Mouse (Mus musculus): ENCODE results near the gene Bag5. TPM values are rescaled to one million over a fixed set of nuclear protein-coding genes. Genes with fewer than 3 reads are reported as not detected.
A peak's percentile ranks its signal among the peaks of the same experiment; 100 is the strongest.

The Bag5 gene
- total and polyA plus RNA-seq, 3 experiments, result 24.0 to 38.0 TPM; not detected in 1

DNA sequence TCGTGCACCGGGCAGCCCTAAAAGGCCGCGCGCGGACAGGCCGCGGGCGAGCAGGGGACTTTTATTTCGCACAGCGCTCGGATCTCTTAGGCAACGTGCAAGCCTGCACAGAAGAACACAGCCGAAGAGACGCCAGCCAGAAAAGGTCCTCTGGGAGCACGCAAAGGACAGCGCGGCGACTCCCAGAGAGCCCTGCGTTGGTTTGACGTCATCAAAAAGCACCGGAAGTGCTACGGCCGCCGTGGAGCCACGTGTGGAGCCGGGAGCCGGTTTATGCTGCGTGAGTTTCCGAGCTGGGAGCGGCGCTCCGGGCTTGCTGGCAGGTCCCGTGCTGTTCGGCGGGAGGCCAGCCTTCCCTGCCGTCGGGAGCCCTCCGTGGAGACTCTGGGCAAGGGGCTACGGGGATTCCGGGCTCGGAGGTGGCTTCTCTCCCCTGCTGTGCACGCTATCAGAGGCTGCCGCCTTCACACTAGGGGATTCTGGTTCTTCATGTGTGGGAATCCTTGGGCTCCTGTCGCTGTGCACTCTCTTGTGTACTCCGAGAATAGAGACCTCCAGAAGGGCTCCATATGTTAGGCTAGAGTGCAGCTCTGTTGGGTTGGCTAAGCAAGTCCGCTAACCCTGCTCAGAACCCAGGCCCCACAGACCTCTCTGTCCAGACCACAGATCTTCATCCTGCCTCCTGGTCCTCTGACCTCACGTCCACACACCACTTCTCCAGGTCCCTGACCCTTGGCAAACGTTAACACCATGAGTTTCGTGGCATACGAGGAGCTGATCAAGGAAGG is 35.0 kb downstream of the Bag5 start, which contains the start of gene Trmt61a:
Gene Trmt61a, plus strand, starts transcription at position 224 of the 788 bp plus-strand sequence.
- DNase-seq (ENCODE audit: low read depth, low spot score), result peak; percentile 96

DNA sequence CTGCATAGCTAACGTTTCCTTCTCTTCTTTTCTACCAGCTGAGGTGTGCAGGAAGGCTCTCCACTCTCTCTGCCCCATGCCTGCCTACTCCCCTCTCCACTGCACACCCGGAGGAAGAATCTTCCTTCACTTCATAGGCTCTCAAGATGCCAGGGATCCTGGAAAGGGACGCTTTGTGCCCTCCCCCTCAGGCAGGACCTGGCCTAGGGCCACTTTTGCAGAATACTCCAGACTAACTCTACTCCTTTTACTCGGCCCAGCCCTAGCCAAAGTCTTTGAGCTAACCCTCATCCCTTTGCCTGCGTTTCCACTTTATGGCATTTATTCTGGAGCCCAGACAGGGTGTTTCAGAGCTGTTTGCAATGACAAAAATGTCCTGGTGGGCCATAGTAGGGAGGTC is 35.6 kb downstream of the Bag5 start:
- TF ChIP-seq EP300 (IDR thresholded peaks at IDR 0.05; ENCODE audit: low read depth in 1 of 2, low read length in 2 of 2) (no peak), CHD2 (IDR thresholded peaks at IDR 0.05; ENCODE audit: low read length) (no peak), MAZ (IDR thresholded peaks at IDR 0.05; ENCODE audit: low read depth, low read length) (no peak), ZMIZ1 (IDR thresholded peaks at IDR 0.05; ENCODE audit: low read depth, low read length) (no peak), SIN3A (IDR thresholded peaks at IDR 0.05; ENCODE audit: low read length) (no peak), MYB (IDR thresholded peaks at IDR 0.05; ENCODE audit: low read depth, low read length) (no peak), MEF2A (IDR thresholded peaks at IDR 0.05; ENCODE audit: extremely low read depth, insufficient replicate concordance, low read depth, low read length, poor library complexity, severe bottlenecking) (no peak), GATA1 (IDR thresholded peaks at IDR 0.05; ENCODE audit: low read depth, low read length) (no peak), MAFK (IDR thresholded peaks at IDR 0.05; ENCODE audit: borderline replicate concordance, low read depth, low read length) (no peak), GABPA (IDR thresholded peaks at IDR 0.05; ENCODE audit: low read depth, low read length) (no peak), JUND (IDR thresholded peaks at IDR 0.05; ENCODE audit: low read depth, low read length) (no peak), ETS1 (IDR thresholded peaks at IDR 0.05; ENCODE audit: low read depth, low read length) (no peak), UBTF (IDR thresholded peaks at IDR 0.05; ENCODE audit: borderline replicate concordance, insufficient read depth, low read depth, low read length) (no peak), CTCF (IDR thresholded peaks at IDR 0.05 in 2 of 3, conservative IDR thresholded peaks at IDR 0.05 in 1 of 3; ENCODE audit: control insufficient read depth in 1 of 3, insufficient read depth in 1 of 3, low read depth in 2 of 3, low read length in 3 of 3, poor library complexity in 1 of 3, severe bottlenecking in 1 of 3) (no peak)
- H3K27me3 ChIP-seq (ENCODE audit: control insufficient read depth in 1 of 2, insufficient read depth in 2 of 2, low read length in 2 of 2), result no peaks in the 10 kb centered on the region
- peak overlapping the region; percentile 89 for H3K9ac ChIP-seq (ENCODE audit: control insufficient read depth, low read depth, low read length, poor library complexity, severe bottlenecking)
- peaks cover 0 to 12% of the 10 kb centered on the region in 2 experiments; a peak in 2 of 4 replicates for H3K36me3 ChIP-seq (ENCODE audit: control insufficient read depth in 1 of 2, insufficient read depth in 2 of 2, low read length in 2 of 2)
- peaks cover 8 to 17% of the 10 kb centered on the region in 2 experiments for H3K4me1 ChIP-seq (ENCODE audit: control insufficient read depth in 1 of 2, insufficient read depth in 2 of 2, low read length in 2 of 2)
- H3K27ac ChIP-seq (ENCODE audit: control insufficient read depth, low read depth, low read length), result peak overlapping the region; percentile 95
- DNase-seq (ENCODE audit: low read depth, low spot score), result no peak
- H3K4me3 ChIP-seq (ENCODE audit: control insufficient read depth in 1 of 2, insufficient read depth in 1 of 2, low read depth in 2 of 2, low read length in 2 of 2), result peak overlapping the region; percentile 79 to 93
- H3K79me2 ChIP-seq (ENCODE audit: control insufficient read depth, insufficient read depth, low read length, poor library complexity), result peaks cover 25% of the 10 kb centered on the region
- no peaks in the 10 kb centered on the region for H3K9me3 ChIP-seq (replicated peaks; ENCODE audit: insufficient read depth, low read length)

More for the DNA sequence above, 35.0 kb downstream of the Bag5 start, which contains the start of gene Trmt61a:
- TF ChIP-seq ZMIZ1 (IDR thresholded peaks at IDR 0.05; ENCODE audit: low read depth, low read length) (no peak), NELFE (IDR thresholded peaks at IDR 0.05; ENCODE audit: low read depth, low read length) (peak; percentile 81), USF1 (IDR thresholded peaks at IDR 0.05; ENCODE audit: low read depth, low read length) (peak; percentile 45; the same call in 1 of the 2 replicates), MAFK (IDR thresholded peaks at IDR 0.05; ENCODE audit: borderline replicate concordance, low read depth, low read length) (no peak), MAX (IDR thresholded peaks at IDR 0.05; ENCODE audit: low read length) (peak; percentile 98), TCF12 (IDR thresholded peaks at IDR 0.05; ENCODE audit: low read depth, low read length) (peak; percentile 50), MYC (IDR thresholded peaks at IDR 0.05; ENCODE audit: low read depth, low read length) (peak; percentile 99), POLR2A (IDR thresholded peaks at IDR 0.05; ENCODE audit: control insufficient read depth in 1 of 2, insufficient read depth in 1 of 2, low read depth in 1 of 2, low read length in 2 of 2, poor library complexity in 1 of 2) (peak; percentile 58 to 84; a peak in 3 of 4 replicates), TBP (IDR thresholded peaks at IDR 0.05; ENCODE audit: low read depth, low read length) (peak; percentile 53; the same call in 1 of the 2 replicates), CTCF (IDR thresholded peaks at IDR 0.05 in 2 of 3, conservative IDR thresholded peaks at IDR 0.05 in 1 of 3; ENCODE audit: control insufficient read depth in 1 of 3, insufficient read depth in 1 of 3, low read depth in 2 of 3, low read length in 3 of 3, poor library complexity in 1 of 3, severe bottlenecking in 1 of 3) (no peak), RAD21 (IDR thresholded peaks at IDR 0.05; ENCODE audit: low read depth, low read length) (no peak), JUND (IDR thresholded peaks at IDR 0.05; ENCODE audit: low read depth, low read length) (no peak), ETS1 (IDR thresholded peaks at IDR 0.05; ENCODE audit: low read depth, low read length) (0 out of 2 replicates have a peak, but pooled peaks have one; percentile 18), SIN3A (IDR thresholded peaks at IDR 0.05; ENCODE audit: low read length) (peak; percentile 100), EP300 (IDR thresholded peaks at IDR 0.05; ENCODE audit: low read depth in 1 of 2, low read length in 2 of 2) (no peak), NRF1 (IDR thresholded peaks at IDR 0.05; ENCODE audit: insufficient read depth, low read depth, low read length, poor library complexity, severe bottlenecking) (peak; percentile 26; the same call in 1 of the 2 replicates), CHD1 (IDR thresholded peaks at IDR 0.05; ENCODE audit: low read depth, low read length) (no peak), ELF1 (IDR thresholded peaks at IDR 0.05; ENCODE audit: low read depth, low read length) (peak; percentile 95), POLR2AphosphoS2 (IDR thresholded peaks at IDR 0.05; ENCODE audit: low read length) (peak; percentile 47; the same call in 1 of the 2 replicates), GABPA (IDR thresholded peaks at IDR 0.05; ENCODE audit: low read depth, low read length) (no peak), MXI1 (IDR thresholded peaks at IDR 0.05; ENCODE audit: low read depth, low read length) (peak; percentile 100), HCFC1 (IDR thresholded peaks at IDR 0.05; ENCODE audit: low read depth, low read length) (peak; percentile 91), E2F4 (IDR thresholded peaks at IDR 0.05; ENCODE audit: borderline replicate concordance, low read depth, low read length) (no peak)
- Histone ChIP-seq H3K9me3 (replicated peaks; ENCODE audit: insufficient read depth, low read length) (no peaks in the 10 kb centered on the region), H3K9ac (ENCODE audit: control insufficient read depth, low read depth, low read length, poor library complexity, severe bottlenecking) (peak within 1 kb of the TSS; percentile 91), H3K27me3 (ENCODE audit: control insufficient read depth in 1 of 2, insufficient read depth in 2 of 2, low read length in 2 of 2) (no peaks in the 10 kb centered on the region), H3K4me3 (ENCODE audit: control insufficient read depth in 1 of 2, insufficient read depth in 1 of 2, low read depth in 2 of 2, low read length in 2 of 2) (peak within 1 kb of the TSS; percentile 84 to 93), H3K27ac (ENCODE audit: control insufficient read depth, low read depth, low read length) (peak within 1 kb of the TSS; percentile 95), H3K4me1 (ENCODE audit: control insufficient read depth in 1 of 2, insufficient read depth in 2 of 2, low read length in 2 of 2) (peaks cover 8 to 17% of the 10 kb centered on the region in 2 experiments), H3K79me2 (ENCODE audit: control insufficient read depth, insufficient read depth, low read length, poor library complexity) (peaks cover 25% of the 10 kb centered on the region), H3K36me3 (ENCODE audit: control insufficient read depth in 1 of 2, insufficient read depth in 2 of 2, low read length in 2 of 2) (peaks cover 0 to 12% of the 10 kb centered on the region in 2 experiments; a peak in 2 of 4 replicates)
